12 mouse cellular contexts compared by ENCODE assay signal in the genomic region with DNA sequence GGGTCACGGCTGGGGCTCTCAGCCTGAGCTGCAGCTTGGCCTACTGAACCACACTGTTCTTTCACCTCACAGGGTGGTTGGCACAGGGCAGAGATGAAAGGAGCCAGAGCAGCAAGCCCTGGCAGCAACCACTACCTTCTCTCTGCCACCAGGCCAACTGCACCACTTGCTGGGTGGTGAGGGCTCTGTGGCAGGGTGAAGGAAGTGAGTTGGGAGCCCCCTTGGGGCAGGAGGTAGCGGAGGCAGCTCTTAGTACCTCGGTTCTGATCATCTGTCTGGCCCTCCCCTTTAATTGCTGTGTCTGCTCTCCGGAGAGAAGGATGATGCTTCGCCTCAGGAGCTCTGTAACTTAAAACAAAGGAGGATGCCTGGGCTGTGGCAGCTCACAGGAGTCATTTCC. TPM values are rescaled to one million over a fixed set of nuclear protein-coding genes. Genes with fewer than 3 reads are reported as not detected.
DNase-seq lines count a peak whose midpoint lies in the region; ATAC-seq lines count a peak whose summit lies in the region.
"Had no signal": no experiment of that assay in that cellular context is flagged by ENCODE, and none has a peak within 500 bp of the region (broad histone marks: within the 10 kb centered on the region; RNA-seq: fewer than 3 reads in every experiment).

No protein-coding gene starts in this region.

- DNase-seq in cerebellum, postnatal 10 days, result peak; percentile 57 to 81
- DNase-seq in cerebellum, adult 18-20 months, result no peak
- peak; percentile 33 to 53 for DNase-seq in layer of hippocampus, postnatal 10 days (ENCODE audit: low spot score in 2 of 2)
- DNase-seq in layer of hippocampus, adult 11-12 months (ENCODE audit: low spot score), result no peak
- DNase-seq in adipocyte (ENCODE audit: low spot score), result no peak
- no peak for DNase-seq in ovary, adult 18-20 months (ENCODE audit: low spot score)
- DNase-seq: lung, adult 2 months had no signal

- H3K9me3 ChIP-seq in forebrain, embryonic 15.5 days, result no peaks in the 10 kb centered on the region
- no peaks in the 10 kb centered on the region for H3K9me3 ChIP-seq in midbrain, embryonic 13.5 days

- peak overlapping the region; percentile 31; the same call in 1 of the 2 replicates for H3K27ac ChIP-seq in forebrain, embryonic 15.5 days (replicated peaks)
- peak overlapping the region; percentile 35; the same call in 1 of the 2 replicates for H3K27ac ChIP-seq in midbrain, embryonic 13.5 days

- ATAC-seq in forebrain, embryonic 15.5 days (replicated peaks), result peak; percentile 52
- peak; percentile 32; the same call in 1 of the 2 replicates for ATAC-seq in midbrain, embryonic 13.5 days

- WGBS in forebrain, embryonic 15.5 days, result 15% methylated on average over 5 of the region's 5 CpGs
- WGBS in midbrain, embryonic 13.5 days, result 21% methylated on average over 5 of the region's 5 CpGs

- no peak overlapping the region for H3K4me2 ChIP-seq in forebrain, embryonic 15.5 days (replicated peaks)
- no peak overlapping the region for H3K4me2 ChIP-seq in midbrain, embryonic 13.5 days (replicated peaks)

- no peak overlapping the region for H3K4me3 ChIP-seq in forebrain, embryonic 15.5 days
- no peak overlapping the region for H3K4me3 ChIP-seq in midbrain, embryonic 13.5 days (replicated peaks)

- H3K4me1 ChIP-seq in forebrain, embryonic 15.5 days, result peaks cover 20% of the 10 kb centered on the region
- H3K4me1 ChIP-seq in midbrain, embryonic 13.5 days (replicated peaks), result peaks cover 26% of the 10 kb centered on the region

- no peak overlapping the region for H3K9ac ChIP-seq in forebrain, embryonic 15.5 days (replicated peaks)
- peak overlapping the region; percentile 32; the same call in 1 of the 2 replicates for H3K9ac ChIP-seq in midbrain, embryonic 13.5 days (replicated peaks)

- no peaks in the 10 kb centered on the region for H3K27me3 ChIP-seq in forebrain, embryonic 15.5 days
- peaks cover 3% of the 10 kb centered on the region; the same call in 1 of the 2 replicates for H3K27me3 ChIP-seq in midbrain, embryonic 13.5 days

- no peaks in the 10 kb centered on the region for H3K36me3 ChIP-seq in forebrain, embryonic 15.5 days
- H3K36me3 ChIP-seq in midbrain, embryonic 13.5 days, result no peaks in the 10 kb centered on the region

RNA-seq across cellular contexts. Expression of a gene that starts 23.0 kb away (rescaled TPM):
- 10 to 100 TPM; 60.7 to 69.3 TPM for total RNA-seq in layer of hippocampus, postnatal 10 days (2021)
- polyA plus RNA-seq in forebrain, embryonic 15.5 days (2015; fragmentation: Nextera tagmentation; extraction: Ambion mirVana), result 49.1 and 52.0 TPM in 2 replicates
- 28.2 and 28.4 TPM in 2 replicates for polyA plus RNA-seq in midbrain, embryonic 13.5 days (2015; fragmentation: Nextera tagmentation; extraction: Ambion mirVana)
- total RNA-seq: monocyte, adult 5-6 weeks had no signal
- polyA plus RNA-seq: heart, postnatal 0 days; stomach, embryonic 16.5 days had no signal

Comparison
In these comparisons a context has a peak if more than half of its experiments do, and no peak if none do; other contexts are left out.
1. DNase-seq: peak in cerebellum, postnatal 10 days (2 of 2) and layer of hippocampus, postnatal 10 days (2 of 2); none in cerebellum, adult 18-20 months (0 of 2), layer of hippocampus, adult 11-12 months (single experiment), adipocyte (single experiment) and ovary, adult 18-20 months (single experiment).